Mouse (Mus musculus): ENCODE measurements around the gene Dapk1.
"Not testable (repeated sequence)": the region's sequence is repeated elsewhere in the genome, so short reads cannot be mapped to it uniquely, and the experiment has no call there.

Dapk1 gene

GRCm38 (mm10) chr13:60601436-60602415 is at the start of gene Dapk1:
Gene Dapk1, plus strand, starts transcription at chr13:60601947.
- peak; percentile 82 for DNase-seq (ENCODE audit: extremely low spot score)

GRCm38 (mm10) chr13:60553326-60553725 is 48.4 kb upstream of the Dapk1 start:
- DNase-seq (ENCODE audit: extremely low spot score), result no peak

- no peak for DNase-seq (ENCODE audit: extremely low spot score)
These were observed 45.3 kb upstream of the Dapk1 start for GRCm38 (mm10) chr13:60556476-60556875.

- DNase-seq (ENCODE audit: extremely low spot score), result no peak
These were observed 44.8 kb upstream of the Dapk1 start for GRCm38 (mm10) chr13:60556911-60557310.

- no peak for DNase-seq (ENCODE audit: extremely low spot score)
These were observed 37.4 kb upstream of the Dapk1 start for GRCm38 (mm10) chr13:60564303-60564702.

- no peak for DNase-seq (ENCODE audit: extremely low spot score)
These were observed 32.7 kb upstream of the Dapk1 start for GRCm38 (mm10) chr13:60568934-60569548.

GRCm38 (mm10) chr13:60569549-60569941 is 32.2 kb upstream of the Dapk1 start:
- DNase-seq (ENCODE audit: extremely low spot score), result no peak

- DNase-seq (ENCODE audit: extremely low spot score), result no peak
These were observed 28.2 kb upstream of the Dapk1 start for GRCm38 (mm10) chr13:60573541-60573940.

GRCm38 (mm10) chr13:60573971-60574370 is 27.8 kb upstream of the Dapk1 start:
- DNase-seq (ENCODE audit: extremely low spot score), result no peak

- no peak for DNase-seq (ENCODE audit: extremely low spot score)
These were observed 23.2 kb upstream of the Dapk1 start for GRCm38 (mm10) chr13:60578541-60578940.

GRCm38 (mm10) chr13:60594866-60595265 is 6.9 kb upstream of the Dapk1 start:
- no peak for DNase-seq (ENCODE audit: extremely low spot score)

GRCm38 (mm10) chr13:60595519-60595918 is 6.2 kb upstream of the Dapk1 start:
- no peak for DNase-seq (ENCODE audit: extremely low spot score)

GRCm38 (mm10) chr13:60602416-60603251 is 887 bp downstream of the Dapk1 start:
- DNase-seq (ENCODE audit: extremely low spot score), result peak; percentile 74

GRCm38 (mm10) chr13:60603252-60603562 is 1.5 kb downstream of the Dapk1 start:
- DNase-seq (ENCODE audit: extremely low spot score), result no peak

GRCm38 (mm10) chr13:60607411-60607810 is 5.7 kb downstream of the Dapk1 start:
- no peak for DNase-seq (ENCODE audit: extremely low spot score)

- DNase-seq (ENCODE audit: extremely low spot score), result no peak
These were observed 6.8 kb downstream of the Dapk1 start for GRCm38 (mm10) chr13:60608411-60609046.

GRCm38 (mm10) chr13:60609234-60609633 is 7.5 kb downstream of the Dapk1 start:
- DNase-seq (ENCODE audit: extremely low spot score), result no peak

- no peak for DNase-seq (ENCODE audit: extremely low spot score)
These were observed 8.8 kb downstream of the Dapk1 start for GRCm38 (mm10) chr13:60610558-60610957.

- not testable (repeated sequence) for DNase-seq (ENCODE audit: extremely low spot score)
These were observed 9.2 kb downstream of the Dapk1 start for GRCm38 (mm10) chr13:60610971-60611370.

GRCm38 (mm10) chr13:60612160-60612559 is 10.4 kb downstream of the Dapk1 start:
- DNase-seq (ENCODE audit: extremely low spot score), result no peak

GRCm38 (mm10) chr13:60614154-60614553 is 12.4 kb downstream of the Dapk1 start:
- no peak for DNase-seq (ENCODE audit: extremely low spot score)

Data from embryo, embryonic 9.5 days (tissue).